Comparison of ENCODE assay signal across 9 mouse cellular contexts in the genomic region with DNA sequence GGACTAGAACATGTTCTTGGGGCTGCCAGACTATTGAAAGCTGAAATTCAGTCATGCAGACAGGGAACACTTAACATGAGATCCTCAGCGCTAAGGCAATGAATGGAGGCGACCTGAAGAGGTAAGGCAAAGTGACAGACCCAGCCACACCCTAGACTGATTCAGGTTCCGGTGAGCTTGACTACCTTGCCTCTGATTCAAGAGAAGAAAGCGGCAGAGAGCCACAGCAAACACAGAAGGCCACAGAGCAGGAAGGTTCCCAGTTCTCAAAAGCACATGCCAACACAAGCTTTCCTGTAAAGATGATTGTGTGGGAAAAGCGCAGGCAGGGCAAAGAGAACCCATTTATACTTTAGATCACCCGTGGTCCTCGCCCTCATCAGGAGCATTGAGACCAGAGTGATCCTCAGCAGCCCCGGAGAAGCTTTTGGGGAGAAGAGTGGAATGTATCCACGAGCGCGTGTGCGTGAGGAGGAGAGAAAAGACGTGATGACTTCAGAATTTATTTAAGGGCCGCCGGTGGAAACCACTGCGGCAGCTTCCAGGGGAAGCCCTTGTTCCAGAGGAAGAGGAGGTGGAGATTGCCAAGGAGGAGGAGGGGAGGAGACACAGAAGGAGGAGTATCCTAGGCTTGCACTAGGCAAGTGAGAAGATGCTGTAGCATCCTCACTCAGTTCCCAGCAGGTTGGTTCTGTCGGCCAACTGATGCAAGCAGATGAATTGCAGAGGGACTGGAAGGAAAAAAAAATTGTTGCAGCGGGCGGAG. TPM values are rescaled to one million over a fixed set of nuclear protein-coding genes. Genes with fewer than 3 reads are reported as not detected.
A peak's percentile ranks its signal among the peaks of the same experiment; 100 is the strongest.
DNase-seq lines count a peak whose midpoint lies in the region; ATAC-seq and TF ChIP-seq lines count a peak whose summit lies in the region.
"Had no signal": no experiment of that assay in that cellular context is flagged by ENCODE, and none has a peak within 500 bp of the region (broad histone marks: within the 10 kb centered on the region; RNA-seq: fewer than 3 reads in every experiment).

No protein-coding gene starts in this region.

- peak overlapping the region; percentile 39 for H3K4me3 ChIP-seq in gastrocnemius, adult 2 months
- H3K4me3 ChIP-seq in forebrain, embryonic 12.5 days (replicated peaks), result peak overlapping the region; percentile 59
- H3K4me3 ChIP-seq in layer of hippocampus, adult 2 months, result peak overlapping the region; percentile 87
- peak overlapping the region; percentile 46 for H3K4me3 ChIP-seq in stomach, embryonic 14.5 days (ENCODE audit: low read depth, low read length)

- peak; percentile 78 for ATAC-seq in forebrain, embryonic 12.5 days (ENCODE audit: low FRiP score)
- no peak for ATAC-seq in stomach, embryonic 14.5 days (ENCODE audit: insufficient number of reproducible peaks, insufficient read depth, low FRiP score, low read depth)

- H3K9me3 ChIP-seq in forebrain, embryonic 12.5 days, result no peaks in the 10 kb centered on the region
- H3K9me3 ChIP-seq in stomach, embryonic 14.5 days (ENCODE audit: control insufficient read depth, low read depth, low read length), result no peaks in the 10 kb centered on the region

- no peak for TF ChIP-seq CTCF in gastrocnemius, adult 2 months (IDR thresholded peaks at IDR 0.05)
- TF ChIP-seq CTCF in layer of hippocampus, adult 2 months (conservative IDR thresholded peaks at IDR 0.05), result no peak

- H3K9ac ChIP-seq in forebrain, embryonic 12.5 days, result peak overlapping the region; percentile 64
- no peak overlapping the region for H3K9ac ChIP-seq in stomach, embryonic 14.5 days (replicated peaks; ENCODE audit: low read depth, low read length)

- no peaks in the 10 kb centered on the region for H3K36me3 ChIP-seq in forebrain, embryonic 12.5 days (replicated peaks)
- no peaks in the 10 kb centered on the region for H3K36me3 ChIP-seq in stomach, embryonic 14.5 days (ENCODE audit: control insufficient read depth, insufficient read depth, low read length)

- no peaks in the 10 kb centered on the region for H3K4me1 ChIP-seq in forebrain, embryonic 12.5 days
- no peaks in the 10 kb centered on the region for H3K4me1 ChIP-seq in stomach, embryonic 14.5 days (ENCODE audit: control insufficient read depth, insufficient read depth, low read length)

- no peak overlapping the region for H3K27ac ChIP-seq in gastrocnemius, adult 2 months
- H3K27ac ChIP-seq in forebrain, embryonic 12.5 days, result 0 out of 2 replicates have a peak overlapping the region, but pooled peaks have one; percentile 75
- peak overlapping the region; percentile 96 for H3K27ac ChIP-seq in layer of hippocampus, adult 2 months
- H3K27ac ChIP-seq in stomach, embryonic 14.5 days (ENCODE audit: low read length), result no peak overlapping the region

- DNase-seq in gastrocnemius, adult 2 months, result peak; percentile 17
- DNase-seq in gastrocnemius, adult 8-10 months (ENCODE audit: low spot score in 2 of 2), result no peak
- peak; percentile 20 for DNase-seq in heart, postnatal 4 days
- peak; percentile 74 to 85 for DNase-seq in layer of hippocampus, adult 2 months (ENCODE audit: low spot score in 2 of 2)
- DNase-seq in lung, postnatal 10 days, result peak; percentile 19
- no peak for DNase-seq in ovary, postnatal 36 days (ENCODE audit: low spot score)

- intact Hi-C loops in gastrocnemius, adult 2 months (cut with DNase I), result no loop called here

- H3K4me2 ChIP-seq in forebrain, embryonic 12.5 days, result peak overlapping the region; percentile 93
- peak overlapping the region; percentile 79 for H3K4me2 ChIP-seq in stomach, embryonic 14.5 days (replicated peaks; ENCODE audit: low read depth, low read length)

- peaks cover 3% of the 10 kb centered on the region; the same call in 1 of the 2 replicates for H3K27me3 ChIP-seq in forebrain, embryonic 12.5 days
- H3K27me3 ChIP-seq in stomach, embryonic 14.5 days (ENCODE audit: control insufficient read depth, insufficient read depth, low read length), result no peaks in the 10 kb centered on the region; the same call in 1 of the 2 replicates

- 2% methylated on average over 19 of the region's 19 CpGs for WGBS in forebrain, embryonic 12.5 days
- 3% methylated on average over 19 of the region's 19 CpGs for WGBS in stomach, embryonic 14.5 days

RNA-seq across cellular contexts. Expression of gene Ppfia2, which starts 1.0 kb away (rescaled TPM):
- total RNA-seq in gastrocnemius, adult 2 months (2021), result under 1 TPM; 0.10 to 0.25 TPM
- total RNA-seq in gastrocnemius, adult 8-10 months (2022), result under 1 TPM in 3 of 4 experiments, not detected in 1; 0.07 to 0.22 (median 0.13) TPM
- polyA plus RNA-seq in forebrain, embryonic 12.5 days (2016; fragmentation: Nextera tagmentation; extraction: Ambion mirVana), result 8.9 and 9.9 TPM in 2 replicates
- under 1 TPM; 0.62 to 0.79 TPM for total RNA-seq in heart, postnatal 4 days (2021)
- 100 to 1,000 TPM; 136 to 144 TPM for total RNA-seq in layer of hippocampus, adult 2 months (2021)
- 2.0 and 2.2 TPM in 2 replicates for polyA plus RNA-seq in stomach, embryonic 14.5 days (2014; fragmentation: Nextera tagmentation; extraction: Ambion mirVana)
- polyA plus RNA-seq: C2C12 had no signal

Comparison
In these comparisons a context has a peak if more than half of its experiments do, and no peak if none do; other contexts are left out.
1. DNase-seq: peak in gastrocnemius, adult 2 months (single experiment), heart, postnatal 4 days (single experiment), layer of hippocampus, adult 2 months (2 of 2) and lung, postnatal 10 days (single experiment); none in gastrocnemius, adult 8-10 months (0 of 2) and ovary, postnatal 36 days (single experiment).
2. H3K27ac ChIP-seq: peak in forebrain, embryonic 12.5 days (single experiment) and layer of hippocampus, adult 2 months (single experiment); none in gastrocnemius, adult 2 months (single experiment) and stomach, embryonic 14.5 days (single experiment).
3. RNA of gene Ppfia2, which starts 1.0 kb away (total RNA-seq): 136 to 144 TPM in layer of hippocampus, adult 2 months; 0.62 to 0.79 TPM in heart, postnatal 4 days, 0.10 to 0.25 TPM in gastrocnemius, adult 2 months and 0.07 to 0.22 TPM in gastrocnemius, adult 8-10 months; every median in the first group is over 10 times any median in the second.
4. Peak in every context shown above with its lines, with median percentiles within 50 percentile points of each other: H3K4me3 ChIP-seq.